Mouse (Mus musculus): ENCODE measurements around the gene Thap7.

- TF ChIP-seq CTCF (IDR thresholded peaks at IDR 0.05; ENCODE audit: borderline replicate concordance, extremely low read depth, insufficient read depth, insufficient read length) = no peak
- no peak for TF ChIP-seq POLR2A (IDR thresholded peaks at IDR 0.05; ENCODE audit: borderline replicate concordance, extremely low read depth, insufficient read depth, insufficient read length, poor library complexity, severe bottlenecking)
Measured at GRCm38 (mm10) chr16:17499249-17499883, 31.6 kb downstream of the Thap7 start.
